Mouse (Mus musculus) CH12.LX (cell line): ENCODE measurements around the gene Acot4. TPM values are rescaled to one million over a fixed set of nuclear protein-coding genes. Genes with fewer than 3 reads are reported as not detected.

Experiments used
- DNase-seq: peaks from one replicate; pipeline ENCODE4 v3.0.0-alpha.2; 2013; ENCODE audit errors: extremely low read depth
- H3K27ac ChIP-seq: 2 replicates; pipeline ENCODE4 v1.5.1; 2012; ENCODE audit warnings: low read depth, mild to moderate bottlenecking, control low read depth, moderate library complexity; ENCODE audit not compliant: insufficient read depth
- H3K27me3 ChIP-seq: replicated peaks from 2 replicates; pipeline ENCODE3; 2012; ENCODE audit warnings: inconsistent platforms
- H3K36me3 ChIP-seq, 2 experiments: replicated peaks in 1 of 2; 2 replicates each; pipeline versions ENCODE3 to v1.6.1; 2012; ENCODE audit warnings: inconsistent platforms in 1 of 2, low read length in 1 of 2, mild to moderate bottlenecking in 1 of 2, mixed read lengths in 1 of 2, moderate library complexity in 1 of 2; ENCODE audit not compliant: control insufficient read depth in 1 of 2, insufficient read depth in 1 of 2
- H3K4me1 ChIP-seq, 2 experiments: 2 replicates each; pipeline ENCODE4 v1.6.1; 2012; ENCODE audit warnings: inconsistent platforms in 1 of 2, moderate library complexity in 1 of 2; ENCODE audit not compliant: insufficient read depth in 2 of 2, control insufficient read depth in 1 of 2
- H3K4me2 ChIP-seq: 2 replicates; pipeline ENCODE4 v1.6.1; 2012; ENCODE audit warnings: low read depth, mild to moderate bottlenecking, control low read depth; ENCODE audit not compliant: poor library complexity, insufficient read depth, severe bottlenecking
- H3K4me3 ChIP-seq, 3 experiments: fragments of 150-350 bp in 1 of 3; sonication (generic) in 1 of 3; replicated peaks in 1 of 3; 2 replicates each; pipeline versions ENCODE3 to v1.5.1; 2011 to 2012; ENCODE audit warnings: low read depth in 2 of 3, low read length in 2 of 3, mild to moderate bottlenecking in 2 of 3, moderate library complexity in 2 of 3, control low read depth in 1 of 3, improper control_type of control experiment in 1 of 3, inconsistent platforms in 1 of 3, mixed read lengths in 1 of 3; ENCODE audit not compliant: poor library complexity in 1 of 3
- H3K79me2 ChIP-seq: replicated peaks from 2 replicates; pipeline ENCODE4 v1.6.1; 2012; ENCODE audit warnings: mild to moderate bottlenecking, moderate library complexity; ENCODE audit not compliant: control insufficient read depth, poor library complexity, insufficient read depth, severe bottlenecking; ENCODE audit errors: extremely low read depth
- H3K9ac ChIP-seq: 2 replicates; pipeline ENCODE4 v1.6.1; 2012; ENCODE audit warnings: low read depth, mild to moderate bottlenecking, control low read depth, moderate library complexity; ENCODE audit not compliant: insufficient read depth
- H3K9me3 ChIP-seq: replicated peaks from 2 replicates; pipeline ENCODE3; 2012; ENCODE audit warnings: low read length, inconsistent platforms, mixed read lengths
- CHD1 ChIP-seq: IDR thresholded peaks from 2 replicates; pipeline ENCODE4 v1.6.1; 2012; ENCODE audit warnings: low read depth, low read length, improper control_type of control experiment, inconsistent platforms
- CHD2 ChIP-seq: IDR thresholded peaks from 2 replicates; pipeline ENCODE4 v1.6.1; 2011; ENCODE audit warnings: low read length, improper control_type of control experiment
- CTCF ChIP-seq, 2 experiments: IDR thresholded peaks in 1 of 2; conservative IDR thresholded peaks in 1 of 2; 2 replicates each; pipeline ENCODE4 v1.5.1; 2011 to 2012; ENCODE audit warnings: low read depth in 2 of 2, low read length in 2 of 2, improper control_type of control experiment in 1 of 2, inconsistent platforms in 1 of 2, mild to moderate bottlenecking in 1 of 2, moderate library complexity in 1 of 2
- E2F4 ChIP-seq: IDR thresholded peaks from 2 replicates; pipeline ENCODE4 v1.6.1; 2011; ENCODE audit warnings: low read depth, low read length, improper control_type of control experiment; ENCODE audit not compliant: insufficient replicate concordance
- GABPA ChIP-seq: IDR thresholded peaks from 2 replicates; pipeline ENCODE4 v1.6.1; 2012; ENCODE audit warnings: low read depth, low read length, improper control_type of control experiment, inconsistent platforms; ENCODE audit not compliant: insufficient replicate concordance
- IRF4 ChIP-seq: IDR thresholded peaks from 2 replicates; pipeline ENCODE4 v1.6.1; 2014; ENCODE audit warnings: low read depth, mild to moderate bottlenecking, inconsistent platforms, low read length, improper control_type of control experiment
- JUND ChIP-seq: conservative IDR thresholded peaks from 2 replicates; pipeline ENCODE4 v1.6.1; 2011; ENCODE audit warnings: low read depth, low read length, improper control_type of control experiment
- KAT2A ChIP-seq: IDR thresholded peaks from 2 replicates; pipeline ENCODE4 v1.6.1; 2012; ENCODE audit warnings: low read length, improper control_type of control experiment, inconsistent platforms; ENCODE audit not compliant: insufficient replicate concordance
- MAFK ChIP-seq: IDR thresholded peaks from 2 replicates; pipeline ENCODE4 v1.6.1; 2011; ENCODE audit warnings: low read length, improper control_type of control experiment; ENCODE audit not compliant: insufficient replicate concordance
- MEF2A ChIP-seq: IDR thresholded peaks from 2 replicates; pipeline ENCODE4 v1.6.1; 2014; ENCODE audit warnings: low read depth, mild to moderate bottlenecking, inconsistent platforms, low read length, improper control_type of control experiment, borderline replicate concordance
- MXI1 ChIP-seq: IDR thresholded peaks from 2 replicates; pipeline ENCODE4 v1.6.1; 2011; ENCODE audit warnings: mild to moderate bottlenecking, low read depth, low read length, improper control_type of control experiment
- NELFE ChIP-seq: IDR thresholded peaks from 2 replicates; pipeline ENCODE4 v1.6.1; 2011; ENCODE audit warnings: low read depth, low read length, improper control_type of control experiment
- NRF1 ChIP-seq: IDR thresholded peaks from 2 replicates; pipeline ENCODE4 v1.6.1; 2014; ENCODE audit warnings: low read depth, mild to moderate bottlenecking, inconsistent platforms, low read length, improper control_type of control experiment, moderate library complexity
- POLR2A ChIP-seq: IDR thresholded peaks from 2 replicates; pipeline ENCODE4 v1.6.1; 2011; ENCODE audit warnings: low read depth, mild to moderate bottlenecking, improper control_type of control experiment, low read length
- POLR2AphosphoS2 ChIP-seq: IDR thresholded peaks from 2 replicates; pipeline ENCODE4 v1.6.1; 2011; ENCODE audit warnings: low read depth, low read length, improper control_type of control experiment
- RAD21 ChIP-seq: IDR thresholded peaks from 2 replicates; pipeline ENCODE4 v1.6.1; 2011; ENCODE audit warnings: low read depth, mild to moderate bottlenecking, low read length, improper control_type of control experiment, moderate library complexity
- RCOR1 ChIP-seq: conservative IDR thresholded peaks from 2 replicates; pipeline ENCODE4 v1.6.1; 2012; ENCODE audit warnings: low read depth, mild to moderate bottlenecking, inconsistent platforms, low read length, improper control_type of control experiment
- SMC3 ChIP-seq: IDR thresholded peaks from 2 replicates; pipeline ENCODE4 v1.6.1; 2011; ENCODE audit warnings: low read depth, low read length, improper control_type of control experiment
- USF1 ChIP-seq: IDR thresholded peaks from 2 replicates; pipeline ENCODE4 v1.6.1; 2014; ENCODE audit warnings: low read depth, mild to moderate bottlenecking, inconsistent platforms, low read length, improper control_type of control experiment
- USF2 ChIP-seq: conservative IDR thresholded peaks from 2 replicates; pipeline ENCODE4 v1.6.1; 2011; ENCODE audit warnings: low read depth, low read length, improper control_type of control experiment
- ZC3H11A ChIP-seq: IDR thresholded peaks from 2 replicates; pipeline ENCODE4 v1.6.1; 2012; ENCODE audit warnings: low read depth, mild to moderate bottlenecking, inconsistent platforms, low read length, improper control_type of control experiment
- ZKSCAN1 ChIP-seq: IDR thresholded peaks from 2 replicates; pipeline ENCODE4 v1.6.1; 2012; ENCODE audit warnings: low read depth, inconsistent platforms, low read length, improper control_type of control experiment, borderline replicate concordance
- ZMIZ1 ChIP-seq: IDR thresholded peaks from 2 replicates; pipeline ENCODE4 v1.6.1; 2012; ENCODE audit warnings: low read depth, mild to moderate bottlenecking, inconsistent platforms, low read length, improper control_type of control experiment
- dilution Hi-C: fragments of 300-500 bp; cut with MboI; formaldehyde crosslinking; loops from 2 replicates; pipeline ENCODE4 v1.14.3; 2020; ENCODE audit warnings: low sequenced_read_pairs; ENCODE audit not compliant: extremely low pct_unique_long_range_greater_than_20kb, extremely low pct_ligation_motif_present
- in situ Hi-C: fragments of 300-500 bp; cut with MboI; formaldehyde crosslinking; loops from 3 replicates; pipeline ENCODE4 v1.14.3; 2019; ENCODE audit warnings: low sequenced_read_pairs, low pct_ligation_motif_present, low pct_unique_long_range_greater_than_20kb, mixed read lengths
- polyA plus RNA-seq: library from polyadenylated mRNA; unstranded; fragments of >175 nt; gene quantifications from 2 replicates; pipeline ENCODE4 v1.2.1, GENCODE M21; 2012; ENCODE audit warnings: low read depth; ENCODE audit not compliant: insufficient read length
- total RNA-seq, 2 experiments: library from RNA; depleted of rRNA; stranded (reverse); fragments of 300-350 nt in 1 of 2; fragments of >200 nt in 1 of 2; gene quantifications; 2 replicates each; pipeline ENCODE4 v1.2.3; 2012 to 2014

Acot4 gene
- total and polyA plus RNA-seq, 3 experiments = not detected

- Histone ChIP-seq H3K27ac (no peak overlapping the region), H3K4me3 (no peak overlapping the region), H3K36me3 (no peaks in the 10 kb centered on the region), H3K9ac (no peak overlapping the region), H3K27me3 (no peaks in the 10 kb centered on the region), H3K9me3 (peaks cover 3% of the 10 kb centered on the region), H3K4me2 (no peak overlapping the region), H3K79me2 (no peaks in the 10 kb centered on the region), H3K4me1 (no peaks in the 10 kb centered on the region)
- in situ Hi-C loops (loop anchor here (25.0 kb wide), 2 partner anchors 91 to 266 kb away; partner anchors contain the start of gene Riox1), dilution Hi-C loops (no loop called here)
- DNase-seq = no peak
- TF ChIP-seq RCOR1 = no peak
- no peak for TF ChIP-seq MXI1
- TF ChIP-seq CHD1 = no peak
- TF ChIP-seq CTCF (conservative IDR thresholded peaks at IDR 0.05 in 1 of 2, IDR thresholded peaks at IDR 0.05 in 1 of 2; ENCODE audit: low read depth in 2 of 2, low read length in 2 of 2) = no peak
- no peak for TF ChIP-seq NRF1
- TF ChIP-seq MAFK = no peak
- TF ChIP-seq POLR2A = no peak
- TF ChIP-seq E2F4 = no peak
- no peak for TF ChIP-seq POLR2AphosphoS2
- TF ChIP-seq CHD2 = no peak
- no peak for TF ChIP-seq USF2
- no peak for TF ChIP-seq KAT2A
- no peak for TF ChIP-seq ZC3H11A
- TF ChIP-seq USF1 = no peak
- no peak for TF ChIP-seq ZMIZ1
- TF ChIP-seq GABPA = no peak
- no peak for TF ChIP-seq NELFE
- TF ChIP-seq MEF2A = no peak
- TF ChIP-seq JUND = no peak
These were observed 15.0 kb downstream of the Acot4 start for GRCm38 (mm10) chr12:84053173-84053572.

- H3K9me3 ChIP-seq = no peaks in the 10 kb centered on the region
- TF ChIP-seq IRF4 (no peak), NELFE (no peak), ZKSCAN1 (no peak), SMC3 (no peak), RAD21 (no peak)
- H3K36me3 ChIP-seq = no peaks in the 10 kb centered on the region
- H3K27ac ChIP-seq = no peak overlapping the region
- H3K4me3 ChIP-seq = no peak overlapping the region
- dilution Hi-C loops = no loop called here
- in situ Hi-C loops = loop anchor here (25.0 kb wide), 2 partner anchors 92 to 267 kb away; partner anchors contain the start of gene Riox1
- no peaks in the 10 kb centered on the region for H3K79me2 ChIP-seq
- no peak overlapping the region for H3K4me2 ChIP-seq
- no peak for DNase-seq
- no peaks in the 10 kb centered on the region for H3K27me3 ChIP-seq
- no peak overlapping the region for H3K9ac ChIP-seq
- H3K4me1 ChIP-seq = no peaks in the 10 kb centered on the region
These were observed 15.7 kb downstream of the Acot4 start for GRCm38 (mm10) chr12:84053679-84054391.
